Mouse (Mus musculus) mouse trophoblast stem cell (cell line): Measurements from ENCODE around the gene Lix1l.

Experiments used
- in situ Hi-C, 2 experiments: fragments of 300-500 bp; cut with MseI, MboI; formaldehyde crosslinking; loops; 2 replicates in 1 of 2; 3 replicates in 1 of 2; pipeline ENCODE4 v1.15.1; 2025

Gene Lix1l

GRCm38 (mm10) chr3:96565105-96565504 is 35.8 kb upstream of the Lix1l start:
- in situ Hi-C loops: no loop called here

- in situ Hi-C loops: no loop called here
Measured at GRCm38 (mm10) chr3:96566661-96567450, 34.1 kb upstream of the Lix1l start.

- in situ Hi-C loops: no loop called here
Measured at GRCm38 (mm10) chr3:96568605-96569004, 32.3 kb upstream of the Lix1l start.

DNA sequence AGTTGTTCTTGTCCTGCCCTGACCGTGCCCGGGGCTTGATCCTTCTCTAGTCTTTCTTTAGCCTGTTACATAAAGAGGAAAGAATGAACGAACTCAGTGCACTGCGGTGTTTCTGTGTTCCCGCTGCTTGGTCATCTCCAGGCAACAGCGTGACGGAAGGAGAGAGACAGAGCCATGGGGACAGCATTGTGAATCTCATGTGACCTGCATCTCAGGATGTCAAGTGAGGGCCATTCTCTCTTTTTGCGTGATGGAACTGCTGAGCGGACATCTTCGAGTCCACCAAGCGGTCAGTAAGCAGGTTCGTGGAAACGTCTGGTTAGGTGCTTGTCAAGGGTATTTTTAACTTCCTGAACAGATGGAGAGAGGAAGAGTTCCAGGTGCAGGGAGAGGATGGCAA is 31.4 kb upstream of the Lix1l start:
- in situ Hi-C loops: no loop called here

DNA sequence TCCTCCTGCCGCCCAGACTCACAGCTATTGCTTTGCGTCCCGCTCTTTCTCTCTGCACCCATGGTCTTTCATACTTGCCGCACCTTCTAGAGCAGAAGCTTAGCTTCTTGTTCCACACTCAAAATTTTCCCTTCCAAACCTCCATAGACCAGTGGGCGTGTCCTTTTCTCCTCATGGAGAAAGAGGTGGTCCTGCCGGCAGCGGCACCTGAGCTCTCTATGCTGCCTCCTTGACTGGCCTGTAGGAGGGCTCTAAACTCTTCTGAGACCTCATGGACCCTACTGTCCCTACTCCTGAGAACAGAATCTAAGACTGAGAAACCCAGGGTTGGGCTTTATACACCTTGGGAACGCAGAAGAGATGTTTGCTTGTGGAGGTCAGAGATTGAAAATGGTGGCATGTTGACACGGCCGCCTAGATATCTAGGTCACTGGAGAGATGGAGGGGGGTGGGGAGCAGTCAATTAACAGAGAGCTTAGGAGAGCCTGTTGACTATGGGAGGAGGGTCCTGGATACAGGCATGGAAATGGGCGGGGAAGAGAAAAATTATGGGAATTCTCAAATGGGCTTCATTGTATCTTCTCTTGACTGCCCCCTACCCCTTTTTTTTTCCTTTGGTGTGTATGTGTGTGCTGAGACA is 30.9 kb upstream of the Lix1l start:
- in situ Hi-C loops: no loop called here

DNA sequence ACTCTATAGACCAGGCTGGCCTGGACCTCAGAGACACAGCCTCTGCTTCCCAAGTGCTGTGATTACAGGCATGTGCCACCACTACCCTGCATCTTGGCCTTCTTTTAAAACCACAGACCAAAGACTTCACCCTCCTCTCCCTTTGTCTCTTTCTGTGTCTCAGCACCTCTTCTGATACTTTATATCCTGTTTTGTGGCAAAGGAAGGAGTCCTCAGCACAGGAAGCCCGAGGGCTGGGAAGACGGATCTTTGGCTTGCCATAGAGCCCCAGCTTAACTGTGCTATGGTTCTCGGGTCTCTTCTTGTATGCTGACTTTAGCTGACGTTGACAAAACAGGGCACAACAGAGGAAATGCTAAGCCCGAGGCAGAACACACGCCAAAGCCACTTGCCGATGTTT is 30.3 kb upstream of the Lix1l start:
- in situ Hi-C loops: no loop called here

DNA sequence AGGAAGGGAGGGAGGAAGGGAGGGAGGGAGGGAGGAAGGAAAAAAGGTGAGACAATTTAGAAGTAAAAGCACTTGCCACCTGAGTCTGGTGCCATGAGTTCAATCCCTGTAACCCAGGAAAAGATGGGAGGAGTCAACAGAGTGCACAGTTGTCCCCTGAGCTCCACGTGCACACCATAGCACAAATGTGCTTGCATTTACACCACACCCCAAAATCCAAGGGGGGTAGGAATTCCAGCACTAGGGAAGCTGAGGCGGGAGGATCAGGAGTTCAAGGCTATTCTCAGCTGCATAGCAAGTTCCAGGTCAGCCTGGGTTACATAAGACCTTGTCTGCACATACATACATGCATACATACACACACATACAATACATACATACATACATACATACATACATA is 29.6 kb upstream of the Lix1l start:
- in situ Hi-C loops: no loop called here

- in situ Hi-C loops: no loop called here
Measured at GRCm38 (mm10) chr3:96571896-96572698, 28.9 kb upstream of the Lix1l start.

- in situ Hi-C loops: no loop called here
Measured at GRCm38 (mm10) chr3:96573611-96574511, 27.1 kb upstream of the Lix1l start.

DNA sequence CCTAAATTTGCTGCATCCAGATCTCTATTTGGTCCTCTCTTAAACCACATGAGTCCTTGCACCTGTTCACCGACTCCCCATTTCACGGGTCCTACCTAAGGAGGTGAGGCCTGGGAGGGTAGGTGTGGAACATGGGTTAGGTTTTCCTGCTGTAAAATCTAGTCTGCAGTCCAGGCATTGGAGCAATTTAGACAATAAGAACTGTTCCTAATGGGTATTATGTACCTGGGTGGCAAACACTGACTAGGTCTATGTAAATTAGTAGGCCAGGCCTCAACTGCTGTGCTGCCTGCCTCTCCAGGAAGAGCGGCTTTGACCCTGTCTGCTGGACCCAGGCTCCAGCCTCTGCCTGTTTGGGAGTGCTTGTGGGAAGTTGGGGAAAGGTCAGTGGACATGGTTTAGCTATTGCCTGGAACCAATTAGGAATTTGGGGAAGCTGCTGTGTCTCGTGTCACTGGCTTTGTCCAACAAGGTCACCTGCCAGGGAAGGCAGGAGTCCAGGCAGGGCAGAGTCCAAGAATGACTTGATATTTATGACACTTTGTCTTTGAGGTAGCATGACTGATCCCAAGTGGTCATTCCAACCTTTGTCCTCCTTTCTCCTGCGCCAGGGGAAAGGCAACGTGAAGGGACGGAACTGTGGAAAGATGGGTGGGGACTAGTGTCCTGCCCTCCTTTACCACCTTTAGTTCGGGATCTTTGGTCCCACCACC is 25.5 kb upstream of the Lix1l start:
- in situ Hi-C loops: no loop called here

DNA sequence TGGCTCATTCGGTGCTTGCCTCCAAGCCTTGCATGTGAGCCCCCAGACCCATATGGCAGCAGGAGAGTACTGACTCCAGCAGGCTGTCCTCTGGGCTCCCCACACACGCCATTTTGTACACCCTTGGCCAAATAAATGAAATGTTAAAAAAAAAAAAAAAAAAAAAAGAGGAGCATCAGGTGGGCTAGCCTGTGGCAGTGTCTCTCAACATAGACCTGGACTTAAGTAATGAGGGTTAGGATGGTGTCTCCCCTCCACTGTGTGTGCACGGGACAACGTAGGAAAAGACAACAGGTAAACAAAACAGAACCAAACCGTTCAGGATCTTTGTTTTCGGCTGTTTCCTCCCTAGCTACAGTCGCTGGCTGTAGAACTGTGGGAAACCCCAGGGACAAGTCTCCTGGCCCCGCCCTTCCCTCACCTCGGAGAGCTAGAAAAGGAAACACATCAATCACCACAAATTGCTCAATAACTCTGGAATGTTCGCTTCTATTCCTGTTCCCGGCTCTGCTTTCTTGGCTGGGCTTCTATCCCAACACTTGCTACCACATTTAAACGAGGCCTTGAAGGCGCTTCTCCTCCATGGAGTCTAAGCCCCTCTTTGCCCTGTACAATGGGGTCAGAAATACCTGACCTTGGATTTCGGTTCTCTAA is 24.8 kb upstream of the Lix1l start:
- in situ Hi-C loops: no loop called here

GRCm38 (mm10) chr3:96576690-96577541 is 24.0 kb upstream of the Lix1l start, which contains the start of gene Gm16253:
Gene Gm16253 (plus strand): TSS chr3:96576984.
- in situ Hi-C loops: no loop called here

GRCm38 (mm10) chr3:96577566-96577965 is 23.4 kb upstream of the Lix1l start:
- in situ Hi-C loops: no loop called here

GRCm38 (mm10) chr3:96578561-96579238 is 22.2 kb upstream of the Lix1l start:
- in situ Hi-C loops: no loop called here

GRCm38 (mm10) chr3:96579239-96579750 is 21.7 kb upstream of the Lix1l start:
- in situ Hi-C loops: no loop called here

GRCm38 (mm10) chr3:96579885-96580454 is 21.0 kb upstream of the Lix1l start:
- in situ Hi-C loops: loop anchor here (5.0 kb wide), 1 partner anchor 33 kb away; no protein-coding TSS in a partner anchor

- in situ Hi-C loops: loop anchor here (5.0 kb wide), 1 partner anchor 34 kb away; no protein-coding TSS in a partner anchor
Measured at GRCm38 (mm10) chr3:96581141-96581540, 19.8 kb upstream of the Lix1l start.
